Mouse (Mus musculus): Measurements from ENCODE around the gene Lrrc28. TPM values are rescaled to one million over a fixed set of nuclear protein-coding genes. Genes with fewer than 3 reads are reported as not detected.

Gene Lrrc28
- polyA plus RNA-seq, 1 experiment from 2014 or later: 10.3 TPM

GRCm38 (mm10) chr7:67500076-67500828 is 144.8 kb downstream of the Lrrc28 start:
- 47% methylated on average over 11 of the region's 11 CpGs for WGBS (ENCODE audit: insufficient replicate concordance)
- Histone ChIP-seq H3K36me3 (no peaks in the 10 kb centered on the region), H3K4me1 (no peaks in the 10 kb centered on the region), H3K9me3 (replicated peaks) (no peaks in the 10 kb centered on the region), H3K27me3 (replicated peaks) (no peaks in the 10 kb centered on the region), H3K9ac (no peak overlapping the region), H3K4me2 (no peak overlapping the region), H3K4me3 (no peak overlapping the region), H3K27ac (no peak overlapping the region)
- no peak for ATAC-seq

DNA sequence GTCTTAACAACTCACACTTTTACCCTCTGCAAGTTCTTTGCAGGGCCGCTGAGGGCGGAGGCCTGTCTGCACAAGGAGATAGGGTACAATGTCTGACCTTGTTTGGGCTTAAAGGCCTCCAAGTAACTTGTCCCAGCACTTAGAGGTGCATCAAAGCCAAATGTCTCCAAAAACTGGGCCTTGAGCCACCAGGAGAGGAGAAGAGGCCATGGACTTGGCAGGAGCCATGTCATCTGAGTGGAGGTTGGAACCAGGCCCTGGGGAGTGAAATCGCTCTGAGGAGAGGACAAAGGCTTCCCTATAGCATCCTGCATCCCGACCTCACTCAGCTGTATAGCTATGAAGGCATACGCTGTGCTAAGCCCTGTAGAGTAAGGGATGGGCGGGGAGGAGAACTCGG is 145.6 kb downstream of the Lrrc28 start:
- H3K4me2 ChIP-seq: no peak overlapping the region
- H3K9ac ChIP-seq: no peak overlapping the region
- H3K27ac ChIP-seq: no peak overlapping the region
- 75% methylated on average over 7 of the region's 7 CpGs for WGBS (ENCODE audit: insufficient replicate concordance)
- 0 out of 2 replicates have a peak, but pooled peaks cover 5% of the 10 kb centered on the region for H3K4me1 ChIP-seq
- ATAC-seq: no peak
- no peaks in the 10 kb centered on the region for H3K36me3 ChIP-seq
- no peaks in the 10 kb centered on the region for H3K9me3 ChIP-seq (replicated peaks)
- H3K4me3 ChIP-seq: no peak overlapping the region
- no peaks in the 10 kb centered on the region for H3K27me3 ChIP-seq (replicated peaks)

DNA sequence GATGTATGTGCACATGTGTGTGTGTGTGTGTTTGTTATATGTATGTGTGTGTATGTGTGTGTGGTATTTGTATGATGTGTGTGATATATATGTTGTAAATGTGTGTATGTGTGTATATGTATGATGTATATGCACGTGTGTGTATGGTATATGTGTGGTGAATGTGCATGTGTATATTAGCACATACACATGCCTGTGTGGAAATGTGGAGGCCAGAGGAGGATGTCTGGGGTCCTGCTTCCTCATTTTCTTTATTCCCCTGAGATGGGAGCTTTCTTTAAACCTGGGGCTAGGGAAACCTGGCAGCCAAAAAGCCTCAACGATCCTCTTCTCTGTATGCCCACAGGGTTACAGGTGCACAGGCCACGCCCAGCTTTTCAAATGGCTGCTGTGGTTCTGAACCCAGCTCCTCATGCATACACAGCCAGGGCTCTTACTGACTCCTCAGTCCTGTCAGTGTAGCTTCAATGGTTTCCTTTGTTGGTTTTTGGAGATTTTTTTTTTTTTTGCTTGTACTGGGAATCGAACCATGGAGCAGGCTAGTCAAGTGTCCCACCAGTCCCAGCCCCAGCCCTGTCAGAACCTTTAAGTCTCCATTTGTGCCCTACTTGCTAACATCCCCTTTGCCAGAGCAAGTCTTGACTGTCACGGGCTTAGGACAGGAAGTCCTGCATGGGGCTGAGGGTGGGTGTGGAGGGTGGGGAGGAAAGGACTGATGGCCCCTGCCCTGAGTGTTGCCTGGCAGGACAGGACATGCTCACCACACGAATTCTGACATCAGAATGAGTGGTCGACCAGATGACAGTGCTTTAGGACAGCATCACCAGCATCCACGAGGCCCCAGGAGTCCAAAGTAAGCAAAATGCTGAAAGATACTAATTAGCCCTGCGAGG is 151.0 kb downstream of the Lrrc28 start:
- Histone ChIP-seq H3K36me3 (no peaks in the 10 kb centered on the region), H3K4me2 (no peak overlapping the region), H3K9me3 (replicated peaks) (no peaks in the 10 kb centered on the region), H3K4me1 (0 out of 2 replicates have a peak, but pooled peaks cover 9% of the 10 kb centered on the region), H3K27ac (no peak overlapping the region), H3K9ac (no peak overlapping the region), H3K27me3 (replicated peaks) (no peaks in the 10 kb centered on the region; the same call in 1 of the 2 replicates), H3K4me3 (no peak overlapping the region)
- ATAC-seq: no peak
- 40% methylated on average over 9 of the region's 9 CpGs for WGBS (ENCODE audit: insufficient replicate concordance)

DNA sequence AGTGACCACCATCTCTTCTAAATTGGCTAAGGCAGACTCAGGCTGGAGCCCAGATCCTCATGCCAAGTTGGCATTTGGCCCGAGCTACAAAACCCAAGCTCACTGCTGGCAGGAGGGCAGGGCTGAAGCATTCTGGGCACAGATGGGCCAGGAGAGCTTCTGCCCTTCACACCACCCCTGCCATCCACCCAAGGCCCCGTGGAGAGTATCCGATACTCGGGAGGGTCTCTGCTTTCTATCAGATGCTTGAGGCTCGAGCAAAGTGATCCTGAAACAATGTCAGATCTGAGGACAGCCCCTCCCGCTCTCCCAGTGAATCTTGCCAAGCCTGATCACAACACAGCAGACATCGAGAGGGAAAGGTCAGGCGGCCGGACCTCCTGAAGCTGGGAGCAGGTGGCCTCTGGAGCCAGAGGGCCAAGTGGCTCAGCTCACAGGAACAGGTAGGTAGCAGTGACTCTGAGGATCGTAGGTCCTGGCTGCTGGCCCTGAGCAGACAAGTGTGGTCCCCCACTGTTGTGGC is 157.1 kb downstream of the Lrrc28 start:
- no peak for ATAC-seq
- Histone ChIP-seq H3K9ac (no peak overlapping the region), H3K27me3 (replicated peaks) (no peaks in the 10 kb centered on the region; the same call in 1 of the 2 replicates), H3K4me2 (no peak overlapping the region), H3K36me3 (no peaks in the 10 kb centered on the region), H3K4me1 (no peaks in the 10 kb centered on the region), H3K27ac (no peak overlapping the region), H3K4me3 (no peak overlapping the region), H3K9me3 (replicated peaks) (no peaks in the 10 kb centered on the region)
- WGBS (ENCODE audit: insufficient replicate concordance): 71% methylated on average over 10 of the region's 10 CpGs

DNA sequence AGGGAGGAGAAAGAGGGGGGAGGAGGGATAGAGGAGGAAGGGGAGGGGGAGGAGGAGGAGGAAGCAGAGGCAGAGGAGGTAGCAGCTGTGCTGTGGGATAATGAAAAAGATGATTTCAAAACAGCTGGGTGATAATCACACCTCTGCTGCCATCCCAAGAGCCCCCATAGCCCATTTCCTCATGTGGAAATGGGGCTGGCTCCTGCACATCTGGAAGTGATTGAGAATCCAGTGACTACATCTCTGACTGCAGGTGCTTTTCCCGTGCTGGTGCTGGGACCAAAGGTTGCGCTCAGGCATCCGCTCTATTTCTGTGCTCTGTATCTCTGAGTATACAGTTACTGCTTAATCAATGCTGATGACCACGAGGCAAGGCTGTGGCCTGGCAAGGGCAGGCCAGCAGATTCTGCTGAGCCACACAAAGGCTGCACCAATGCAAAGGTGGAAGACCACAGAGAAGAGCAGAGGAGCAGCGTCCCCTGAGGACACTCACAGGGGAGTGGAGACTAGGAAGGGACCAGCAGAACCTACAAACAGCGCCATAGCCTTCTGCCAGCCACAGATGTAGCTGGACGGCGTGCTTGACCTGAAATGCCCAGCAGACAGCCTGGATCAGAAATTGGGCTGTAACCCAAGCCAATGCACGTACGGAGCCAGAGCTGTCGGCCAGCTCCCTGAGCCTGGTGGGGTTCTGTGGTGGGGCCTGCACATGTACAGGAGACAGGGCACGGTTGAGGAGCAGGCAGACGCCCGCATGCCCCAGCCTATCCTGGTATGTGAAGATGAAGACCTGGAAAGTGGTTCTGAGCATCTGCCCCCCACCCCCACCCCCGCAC is 157.9 kb downstream of the Lrrc28 start:
- WGBS (ENCODE audit: insufficient replicate concordance): 68% methylated on average over 15 of the region's 15 CpGs
- H3K4me2 ChIP-seq: no peak overlapping the region
- no peak overlapping the region for H3K4me3 ChIP-seq
- H3K36me3 ChIP-seq: no peaks in the 10 kb centered on the region
- ATAC-seq: no peak
- H3K9ac ChIP-seq: no peak overlapping the region
- no peaks in the 10 kb centered on the region for H3K9me3 ChIP-seq (replicated peaks)
- no peaks in the 10 kb centered on the region for H3K4me1 ChIP-seq
- no peak overlapping the region for H3K27ac ChIP-seq
- no peaks in the 10 kb centered on the region; the same call in 1 of the 2 replicates for H3K27me3 ChIP-seq (replicated peaks)

- H3K4me2 ChIP-seq: no peak overlapping the region
- WGBS (ENCODE audit: insufficient replicate concordance): 70% methylated on average over 5 of the region's 5 CpGs
- H3K9ac ChIP-seq: no peak overlapping the region
- H3K4me3 ChIP-seq: no peak overlapping the region
- H3K27ac ChIP-seq: no peak overlapping the region
- ATAC-seq: no peak
- no peaks in the 10 kb centered on the region for H3K36me3 ChIP-seq
- no peaks in the 10 kb centered on the region for H3K4me1 ChIP-seq
- H3K27me3 ChIP-seq (replicated peaks): no peaks in the 10 kb centered on the region; the same call in 1 of the 2 replicates
- H3K9me3 ChIP-seq (replicated peaks): no peaks in the 10 kb centered on the region
These were observed 158.7 kb downstream of the Lrrc28 start for GRCm38 (mm10) chr7:67486417-67486816.

DNA sequence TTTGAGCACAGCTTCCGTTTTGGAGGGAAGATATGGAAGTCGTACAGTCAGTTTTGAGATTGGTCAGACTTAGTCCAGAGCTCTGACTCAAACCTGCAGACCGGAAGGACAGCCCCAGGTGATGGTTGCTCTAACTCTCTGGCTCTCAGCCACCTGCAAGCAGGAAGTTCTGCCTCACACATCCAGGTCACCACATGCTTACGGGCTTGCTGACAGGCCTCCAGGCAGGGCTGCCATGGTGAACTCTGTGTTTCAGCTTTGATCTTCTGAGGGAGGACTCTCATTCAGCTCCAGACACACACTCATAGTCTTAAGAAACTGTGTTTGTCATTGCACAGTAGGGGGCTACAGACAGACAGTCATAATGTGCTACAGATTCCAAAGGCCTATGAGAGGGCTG is 161.4 kb downstream of the Lrrc28 start:
- Histone ChIP-seq H3K27ac (no peak overlapping the region), H3K36me3 (no peaks in the 10 kb centered on the region), H3K27me3 (replicated peaks) (no peaks in the 10 kb centered on the region), H3K9me3 (replicated peaks) (no peaks in the 10 kb centered on the region), H3K4me2 (no peak overlapping the region), H3K4me1 (peaks cover 9% of the 10 kb centered on the region), H3K4me3 (no peak overlapping the region), H3K9ac (no peak overlapping the region)
- ATAC-seq: no peak
- WGBS (ENCODE audit: insufficient replicate concordance): 77% methylated on average over 4 of the region's 4 CpGs

GRCm38 (mm10) chr7:67479576-67480413 is 165.3 kb downstream of the Lrrc28 start:
- WGBS (ENCODE audit: insufficient replicate concordance): 69% methylated on average over 17 of the region's 17 CpGs
- H3K4me1 ChIP-seq: peaks cover 9% of the 10 kb centered on the region
- H3K9ac ChIP-seq: no peak overlapping the region
- no peaks in the 10 kb centered on the region for H3K9me3 ChIP-seq (replicated peaks)
- H3K36me3 ChIP-seq: no peaks in the 10 kb centered on the region
- no peak for ATAC-seq
- no peak overlapping the region for H3K4me2 ChIP-seq
- no peak overlapping the region for H3K27ac ChIP-seq
- H3K4me3 ChIP-seq: no peak overlapping the region
- H3K27me3 ChIP-seq (replicated peaks): no peaks in the 10 kb centered on the region

DNA sequence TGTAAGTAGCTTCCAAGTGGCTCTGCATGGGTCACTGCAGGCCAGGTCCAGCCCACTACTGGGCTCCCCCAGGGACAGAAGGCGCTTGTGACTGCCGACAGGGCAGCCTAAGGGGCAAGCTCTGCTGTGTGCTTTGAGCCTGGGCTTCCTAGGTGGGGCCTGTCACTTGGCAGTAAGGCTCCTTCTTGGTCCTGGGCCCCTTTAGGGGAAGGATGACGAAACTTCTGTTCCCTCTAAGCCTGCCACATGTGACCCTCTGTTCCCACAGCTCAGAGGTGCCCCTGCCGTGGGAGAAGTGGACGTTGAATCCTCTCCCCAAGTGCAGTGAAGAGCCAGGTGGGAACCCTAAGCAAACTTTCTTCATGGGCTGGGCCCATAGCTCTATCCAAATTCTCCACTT is 165.9 kb downstream of the Lrrc28 start:
- Histone ChIP-seq H3K4me3 (no peak overlapping the region), H3K9me3 (replicated peaks) (no peaks in the 10 kb centered on the region), H3K36me3 (no peaks in the 10 kb centered on the region), H3K4me1 (peaks cover 9% of the 10 kb centered on the region), H3K9ac (no peak overlapping the region), H3K27ac (no peak overlapping the region), H3K27me3 (replicated peaks) (no peaks in the 10 kb centered on the region), H3K4me2 (no peak overlapping the region)
- ATAC-seq: 0 out of 2 replicates have a peak, but pooled peaks have one; percentile 38
- 65% methylated on average over 5 of the region's 5 CpGs for WGBS (ENCODE audit: insufficient replicate concordance)

GRCm38 (mm10) chr7:67477996-67478395 is 167.1 kb downstream of the Lrrc28 start:
- no peak for ATAC-seq
- Histone ChIP-seq H3K27me3 (replicated peaks) (peaks cover 4% of the 10 kb centered on the region; the same call in 1 of the 2 replicates), H3K27ac (no peak overlapping the region), H3K9me3 (replicated peaks) (no peaks in the 10 kb centered on the region), H3K4me1 (peaks cover 9% of the 10 kb centered on the region), H3K4me3 (no peak overlapping the region), H3K4me2 (no peak overlapping the region), H3K36me3 (no peaks in the 10 kb centered on the region), H3K9ac (no peak overlapping the region)
- 67% methylated on average over 8 of the region's 10 CpGs for WGBS (ENCODE audit: insufficient replicate concordance)

DNA sequence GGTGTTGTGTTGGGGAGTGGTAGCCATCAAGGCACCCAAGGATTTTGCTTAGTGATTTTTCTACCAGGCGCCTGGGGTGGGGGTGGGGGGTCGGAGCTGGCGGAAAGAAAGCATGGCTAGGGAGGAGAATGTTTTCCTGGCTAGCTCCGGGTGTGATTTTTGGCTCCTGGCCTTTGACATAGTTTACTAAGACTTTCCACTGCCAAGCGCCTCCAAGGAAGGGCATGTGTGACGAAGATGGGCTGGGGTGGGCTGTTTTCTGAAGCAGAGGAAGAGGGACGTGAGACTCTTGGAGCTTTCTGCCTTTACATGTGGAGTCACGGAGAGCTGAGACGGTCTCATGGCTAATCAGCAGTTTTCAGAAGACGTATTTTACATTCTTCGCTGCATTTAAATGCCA is 173.8 kb downstream of the Lrrc28 start:
- no peaks in the 10 kb centered on the region for H3K36me3 ChIP-seq
- H3K27ac ChIP-seq: no peak overlapping the region
- no peak overlapping the region for H3K4me3 ChIP-seq
- no peak for ATAC-seq
- no peaks in the 10 kb centered on the region for H3K9me3 ChIP-seq (replicated peaks)
- no peak overlapping the region for H3K9ac ChIP-seq
- no peak overlapping the region for H3K4me2 ChIP-seq
- 58% methylated on average over 11 of the region's 11 CpGs for WGBS (ENCODE audit: insufficient replicate concordance)
- peaks cover 4% of the 10 kb centered on the region; the same call in 1 of the 2 replicates for H3K27me3 ChIP-seq (replicated peaks)
- no peaks in the 10 kb centered on the region for H3K4me1 ChIP-seq

Data from liver, embryonic 12.5 days (tissue).